Mouse (Mus musculus): ENCODE measurements around the gene Filip1. TPM values are rescaled to one million over a fixed set of nuclear protein-coding genes. Genes with fewer than 3 reads are reported as not detected.

Filip1 gene
- 1.6 TPM for polyA plus RNA-seq (2014; fragmentation: Illumina TruSeq; extraction: RNeasy Lipid Tissue Mini Kit (QIAGEN cat#74804); ENCODE audit: low read depth, low replicate concordance)

GRCm38 (mm10) chr9:80012751-80013150 lies at the start of gene Filip1:
Gene Filip1 (minus strand): TSS chr9:80012851.

DNA sequence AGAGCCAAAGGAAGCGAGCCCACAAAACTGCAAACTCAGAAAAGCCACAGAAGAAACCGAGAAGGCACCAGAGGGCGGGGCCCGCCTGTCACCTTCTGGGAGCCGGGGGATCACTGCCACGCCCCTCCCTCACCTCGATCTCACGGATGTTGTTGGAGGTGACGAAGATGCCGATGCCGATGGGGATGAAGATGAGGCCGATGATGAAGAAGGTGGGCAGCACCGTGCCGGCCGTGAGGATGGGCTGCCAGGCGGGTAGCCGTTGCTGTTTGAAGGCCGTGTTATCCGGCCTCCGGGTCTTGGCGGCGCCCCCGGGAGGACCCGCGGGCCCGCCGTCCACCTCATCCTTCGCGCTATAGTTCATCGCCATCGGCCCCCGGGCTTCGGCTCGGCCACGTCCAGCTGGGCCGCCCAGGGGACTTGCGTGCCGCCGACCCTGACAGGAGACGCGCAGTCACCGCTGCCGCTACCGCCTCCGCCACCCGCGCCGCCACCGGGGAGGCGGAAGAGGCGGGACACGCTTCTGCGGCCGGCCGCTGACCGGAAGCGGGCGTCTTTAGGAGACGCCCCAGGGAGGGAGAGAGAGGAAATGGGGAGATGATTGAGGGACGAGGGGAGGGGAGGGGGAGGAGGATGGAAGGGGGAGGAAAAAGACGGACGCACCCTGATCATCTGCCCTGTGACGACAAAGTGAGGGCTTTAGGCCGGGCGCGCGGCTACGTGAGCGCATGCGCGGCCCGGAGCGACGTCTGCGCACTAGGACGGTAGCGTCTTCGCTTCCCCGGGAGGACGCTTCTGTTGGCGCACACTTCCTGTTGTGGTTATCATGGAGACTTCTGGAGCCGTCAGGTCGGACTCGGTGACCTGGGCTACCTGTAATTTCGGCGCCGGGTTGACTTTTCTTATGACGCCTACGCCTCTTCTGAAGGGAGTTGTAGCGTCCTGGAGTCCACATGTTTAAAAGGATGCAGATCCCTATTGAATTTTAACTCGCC lies 219.5 kb downstream of the Filip1 start, which contains the start of gene Tmem30a:
Gene Tmem30a (minus strand): TSS at position 667 of the 995 bp plus-strand sequence.

Other genes starting within 250 kb of the Filip1 start
- gene Tmem30a, start 219.3 kb downstream of the Filip1 start, polyA plus RNA-seq (2014; fragmentation: Illumina TruSeq; extraction: RNeasy Lipid Tissue Mini Kit (QIAGEN cat#74804); ENCODE audit: low read depth, low replicate concordance): 644 TPM
- gene Senp6, start 54.1 kb upstream of the Filip1 start, polyA plus RNA-seq (2014; fragmentation: Illumina TruSeq; extraction: RNeasy Lipid Tissue Mini Kit (QIAGEN cat#74804); ENCODE audit: low read depth, low replicate concordance): 211 TPM
- gene Myo6, start 152.2 kb upstream of the Filip1 start, polyA plus RNA-seq (2014; fragmentation: Illumina TruSeq; extraction: RNeasy Lipid Tissue Mini Kit (QIAGEN cat#74804); ENCODE audit: low read depth, low replicate concordance): 277 TPM